Mouse (Mus musculus): Measurements from ENCODE around the gene Dok5.
A peak's percentile ranks its signal among the peaks of the same experiment; 100 is the strongest.

The Dok5 gene

GRCm38 (mm10) chr2:170862799-170863198 is 131.2 kb downstream of the Dok5 start:
- DNase-seq (ENCODE audit: low spot score in 2 of 2), result no peak

GRCm38 (mm10) chr2:170863201-170863600 is 131.6 kb downstream of the Dok5 start:
- no peak for DNase-seq (ENCODE audit: low spot score in 2 of 2)

- DNase-seq (ENCODE audit: low spot score in 2 of 2), result no peak
Measured at GRCm38 (mm10) chr2:170864043-170864442, 132.4 kb downstream of the Dok5 start.

GRCm38 (mm10) chr2:170864820-170865219 is 133.2 kb downstream of the Dok5 start:
- no peak for DNase-seq (ENCODE audit: low spot score in 2 of 2)

GRCm38 (mm10) chr2:170870566-170870965 is 139.0 kb downstream of the Dok5 start:
- no peak for DNase-seq (ENCODE audit: low spot score in 2 of 2)

- DNase-seq (ENCODE audit: low spot score in 2 of 2), result no peak
Measured at GRCm38 (mm10) chr2:170871469-170871868, 139.9 kb downstream of the Dok5 start.

- DNase-seq (ENCODE audit: low spot score in 2 of 2), result peak; percentile 31 to 69
Measured at GRCm38 (mm10) chr2:170873382-170873781, 141.8 kb downstream of the Dok5 start.

GRCm38 (mm10) chr2:170877515-170877914 is 145.9 kb downstream of the Dok5 start:
- DNase-seq (ENCODE audit: low spot score in 2 of 2), result peak; percentile 24 to 64

GRCm38 (mm10) chr2:170877936-170878335 is 146.3 kb downstream of the Dok5 start:
- DNase-seq (ENCODE audit: low spot score in 2 of 2), result no peak

GRCm38 (mm10) chr2:170884209-170884801 is 152.7 kb downstream of the Dok5 start:
- DNase-seq (ENCODE audit: low spot score in 2 of 2), result no peak

- DNase-seq (ENCODE audit: low spot score in 2 of 2), result no peak
Measured at GRCm38 (mm10) chr2:170887984-170888383, 156.4 kb downstream of the Dok5 start.

- DNase-seq (ENCODE audit: low spot score in 2 of 2), result no peak
Measured at GRCm38 (mm10) chr2:170895096-170895495, 163.5 kb downstream of the Dok5 start.

- no peak for DNase-seq (ENCODE audit: low spot score in 2 of 2)
Measured at GRCm38 (mm10) chr2:170902204-170903028, 170.8 kb downstream of the Dok5 start.

- no peak for DNase-seq (ENCODE audit: low spot score in 2 of 2)
Measured at GRCm38 (mm10) chr2:170903029-170903306, 171.4 kb downstream of the Dok5 start.

GRCm38 (mm10) chr2:170903367-170903766 is 171.8 kb downstream of the Dok5 start:
- DNase-seq (ENCODE audit: low spot score in 2 of 2), result no peak

- no peak for DNase-seq (ENCODE audit: low spot score in 2 of 2)
Measured at GRCm38 (mm10) chr2:170912589-170913223, 181.1 kb downstream of the Dok5 start.

- DNase-seq (ENCODE audit: low spot score in 2 of 2), result no peak
Measured at GRCm38 (mm10) chr2:170913863-170914262, 182.3 kb downstream of the Dok5 start.

- no peak for DNase-seq (ENCODE audit: low spot score in 2 of 2)
Measured at GRCm38 (mm10) chr2:170915646-170916045, 184.0 kb downstream of the Dok5 start.

GRCm38 (mm10) chr2:170922260-170922659 is 190.7 kb downstream of the Dok5 start:
- no peak for DNase-seq (ENCODE audit: low spot score in 2 of 2)

- no peak for DNase-seq (ENCODE audit: low spot score in 2 of 2)
Measured at GRCm38 (mm10) chr2:170924131-170924530, 192.5 kb downstream of the Dok5 start.

GRCm38 (mm10) chr2:170926237-170926636 is 194.6 kb downstream of the Dok5 start:
- DNase-seq (ENCODE audit: low spot score in 2 of 2), result no peak
